Mouse (Mus musculus) kidney, adult 2 months (tissue): ENCODE measurements around the gene Kcnip2. TPM values are rescaled to one million over a fixed set of nuclear protein-coding genes. Genes with fewer than 3 reads are reported as not detected.
"Not testable (repeated sequence)": the region's sequence is repeated elsewhere in the genome, so short reads cannot be mapped to it uniquely, and the experiment has no call there.

Experiments
- DNase-seq: peaks from one replicate; pipeline ENCODE4 v3.0.0; 2021
- H3K27ac ChIP-seq: fragments of 200-500 bp; 2 replicates; pipeline ENCODE4 v1.5.1; 2012; ENCODE audit warnings: low read depth, low read length, control low read depth, inconsistent platforms; ENCODE audit not compliant: insufficient read depth
- H3K27me3 ChIP-seq: fragments of 200-500 bp; replicated peaks from 2 replicates; pipeline ENCODE4 v1.6.1; 2012; ENCODE audit warnings: mild to moderate bottlenecking, moderate library complexity, low read length, inconsistent platforms; ENCODE audit not compliant: control insufficient read depth, insufficient read depth
- H3K36me3 ChIP-seq: fragments of 200-500 bp; 2 replicates; pipeline ENCODE4 v1.6.1; 2012; ENCODE audit warnings: mild to moderate bottlenecking, moderate library complexity, low read length, inconsistent platforms; ENCODE audit not compliant: control insufficient read depth, insufficient read depth
- H3K4me1 ChIP-seq: fragments of 200-500 bp; 2 replicates; pipeline ENCODE4 v1.6.1; 2011; ENCODE audit warnings: low read length; ENCODE audit not compliant: control insufficient read depth, insufficient read depth
- H3K4me3 ChIP-seq: fragments of 200-500 bp; 2 replicates; pipeline ENCODE4 v1.5.1; 2011; ENCODE audit warnings: mild to moderate bottlenecking, low read depth, low read length, control low read depth; ENCODE audit not compliant: insufficient read depth
- CTCF ChIP-seq: fragments of 200-500 bp; conservative IDR thresholded peaks from 2 replicates; pipeline ENCODE4 v1.5.1; 2011; ENCODE audit warnings: low read depth, mild to moderate bottlenecking, control low read depth, low read length, moderate library complexity, mixed read lengths; ENCODE audit not compliant: insufficient read depth, insufficient read length
- POLR2A ChIP-seq: fragments of 200-500 bp; IDR thresholded peaks from one replicate; pipeline ENCODE4 v1.6.1; 2011; ENCODE audit warnings: low read depth, low read length, control low read depth
- WGBS: fragments of 180-500 bp; shearing (Covaris S2); methylation state at CpG from one replicate; pipeline ENCODE4 v1.1.7; 2018; 5-methylcytosine and 5-hydroxymethylcytosine counted together
- polyA plus RNA-seq: library from polyadenylated mRNA; depleted of rRNA; stranded (reverse); fragments of >200 nt; gene quantifications from 2 replicates; pipeline ENCODE4 v1.2.3, GENCODE M21; 2012

The Kcnip2 gene
- polyA plus RNA-seq, 1 experiment, result 9.2 TPM

DNA sequence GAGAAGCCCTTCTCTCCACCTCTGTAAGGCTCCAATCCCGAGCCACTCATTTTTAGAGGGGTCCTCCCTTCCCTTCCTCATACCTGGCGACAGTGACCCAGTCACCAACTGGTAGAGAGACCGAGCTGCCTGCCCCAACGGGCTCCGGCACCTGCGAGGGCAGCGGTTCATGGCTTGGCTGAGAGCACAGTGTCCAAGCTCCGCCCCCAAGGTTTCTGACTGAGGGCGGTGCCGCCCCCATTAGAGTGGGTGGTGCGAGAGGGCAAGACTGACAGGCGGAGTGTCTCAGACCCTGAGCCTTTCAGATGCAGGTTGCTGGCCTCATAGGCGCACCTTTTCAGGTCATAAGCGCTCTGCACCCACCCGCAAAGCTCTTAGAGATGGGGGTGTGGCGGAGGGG is 3.7 kb downstream of the Kcnip2 start:
- Histone ChIP-seq H3K27ac (no peak overlapping the region), H3K4me3 (peak overlapping the region; percentile 12; the same call in 1 of the 2 replicates), H3K36me3 (no peaks in the 10 kb centered on the region), H3K27me3 (no peaks in the 10 kb centered on the region), H3K4me1 (peaks cover 8% of the 10 kb centered on the region; the same call in 1 of the 2 replicates)
- TF ChIP-seq POLR2A (no peak), CTCF (no peak)
- 5% methylated on average over 16 of the region's 16 CpGs for WGBS
- DNase-seq, result peak; percentile 77

DNA sequence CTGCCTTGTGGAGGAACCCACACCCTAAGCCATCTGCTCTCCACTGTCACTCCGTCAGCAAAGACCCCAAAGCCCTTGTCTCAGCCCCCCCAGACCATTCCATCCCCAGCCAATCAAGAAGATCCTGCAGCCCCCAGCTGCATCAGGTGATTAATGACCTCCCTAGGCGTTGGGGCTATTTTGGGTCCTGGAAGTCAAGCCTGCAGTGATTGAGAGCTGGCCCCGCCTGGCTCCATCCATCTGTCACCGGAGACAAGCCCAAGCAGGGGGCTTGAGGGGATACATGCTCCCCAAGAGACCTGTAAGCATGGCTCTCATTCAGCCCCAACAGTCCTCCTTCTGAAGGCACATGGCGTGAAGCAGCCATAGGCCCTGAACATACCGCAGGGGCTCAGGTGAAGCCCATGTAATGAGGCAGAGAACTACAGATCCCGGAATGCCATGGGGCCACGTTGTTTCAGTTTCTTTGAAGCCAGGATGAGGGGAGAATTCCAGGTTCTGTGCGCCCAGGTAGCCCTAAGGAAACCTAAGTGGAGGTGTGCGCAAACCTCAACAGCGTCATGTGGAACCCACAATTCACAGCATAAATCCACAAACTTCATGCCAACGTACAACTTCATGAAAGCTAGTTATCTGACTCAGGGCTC is 4.7 kb downstream of the Kcnip2 start:
- Histone ChIP-seq H3K27me3 (no peaks in the 10 kb centered on the region), H3K4me1 (peaks cover under 1% of the 10 kb centered on the region; the same call in 1 of the 2 replicates), H3K4me3 (no peak overlapping the region), H3K36me3 (no peaks in the 10 kb centered on the region), H3K27ac (no peak overlapping the region)
- WGBS, result 78% methylated on average over 12 of the region's 12 CpGs
- TF ChIP-seq POLR2A, result no peak
- no peak for TF ChIP-seq CTCF
- no peak for DNase-seq

DNA sequence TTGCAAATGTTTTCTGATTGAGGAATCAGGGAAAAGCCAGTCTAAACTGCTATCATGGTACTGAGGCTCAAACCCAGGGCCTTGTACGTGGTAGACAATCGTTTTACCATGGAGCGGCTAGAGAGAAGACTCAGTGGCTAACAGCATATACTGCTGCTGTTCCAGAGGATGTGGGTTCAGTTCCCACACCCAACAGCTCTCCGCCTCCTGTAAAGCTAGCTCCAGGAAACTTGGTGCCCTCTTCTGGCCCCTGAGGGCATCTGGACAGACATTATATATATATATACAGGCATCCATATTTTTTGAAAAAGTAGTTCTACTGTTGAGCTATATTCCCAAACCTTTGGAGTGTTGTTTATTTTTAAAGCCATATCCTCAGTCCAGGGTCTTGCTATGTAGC is 8.1 kb downstream of the Kcnip2 start:
- H3K36me3 ChIP-seq, result no peaks in the 10 kb centered on the region
- H3K4me3 ChIP-seq, result no peak overlapping the region
- H3K27ac ChIP-seq, result no peak overlapping the region
- no peaks in the 10 kb centered on the region for H3K27me3 ChIP-seq
- no peaks in the 10 kb centered on the region for H3K4me1 ChIP-seq
- no peak for TF ChIP-seq CTCF
- TF ChIP-seq POLR2A, result no peak
- 90% methylated on average over 4 of the region's 4 CpGs for WGBS
- no peak for DNase-seq

DNA sequence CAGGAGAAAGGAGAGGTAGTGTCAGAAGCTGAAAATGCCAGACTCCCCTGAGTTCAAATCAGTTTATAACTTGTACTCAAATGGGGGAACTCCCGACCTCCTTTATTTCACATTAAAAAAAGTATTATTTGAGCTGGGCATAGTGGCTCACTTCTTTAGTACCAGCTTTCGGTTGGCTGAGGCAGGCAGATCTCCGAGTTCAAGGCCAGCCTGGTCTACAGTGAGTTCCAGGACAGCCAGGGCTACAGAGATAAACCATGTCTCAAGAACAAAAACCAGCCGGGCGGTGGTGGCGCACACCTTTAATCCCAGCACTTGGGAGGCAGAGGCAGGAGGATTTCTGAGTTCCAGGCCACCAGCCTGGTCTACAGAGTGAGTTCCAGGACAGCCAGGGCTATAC is 10.0 kb downstream of the Kcnip2 start:
- not testable (repeated sequence) for H3K27ac ChIP-seq, H3K36me3 ChIP-seq, H3K4me3 ChIP-seq, DNase-seq, H3K27me3 ChIP-seq, H3K4me1 ChIP-seq
- WGBS, result 97% methylated on average over 6 of the region's 6 CpGs

DNA sequence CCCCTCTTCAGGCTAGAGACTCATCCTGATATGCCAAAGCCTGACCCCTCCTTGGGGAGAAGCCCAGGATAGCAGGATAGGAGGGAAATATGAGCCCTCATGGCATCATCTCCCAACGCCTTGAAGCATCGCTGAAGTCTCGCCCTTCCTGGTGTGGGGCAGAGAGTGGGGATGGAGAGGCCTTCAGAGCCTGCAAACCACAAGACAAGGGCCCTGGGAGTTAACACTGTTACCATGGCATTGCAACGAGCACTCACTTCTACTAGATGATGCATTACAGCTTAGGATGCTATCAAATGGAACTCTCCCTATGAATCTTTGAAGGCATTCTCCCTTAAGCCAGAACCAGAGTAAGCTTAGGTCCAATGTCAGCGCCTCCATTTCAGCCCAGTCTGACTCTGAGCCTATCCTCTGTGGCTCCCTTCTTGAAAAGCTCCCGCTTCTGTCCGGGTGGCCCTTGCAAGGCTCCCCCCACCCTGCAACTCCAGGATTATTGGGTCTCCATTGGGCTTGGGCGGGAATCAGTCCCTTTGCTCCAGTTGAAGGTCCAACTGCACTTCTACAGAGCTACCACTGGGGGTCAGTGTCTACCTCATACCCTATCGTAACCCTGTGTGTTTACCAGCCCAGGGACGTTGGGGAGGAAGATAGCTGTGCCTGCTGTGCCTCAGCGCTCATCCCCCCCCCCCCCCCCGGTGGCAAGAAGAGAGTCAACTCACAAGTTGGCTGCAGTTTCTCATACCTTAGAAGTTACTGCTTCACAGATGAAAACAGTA is 11.1 kb downstream of the Kcnip2 start:
- Histone ChIP-seq H3K27me3 (no peaks in the 10 kb centered on the region), H3K4me1 (no peaks in the 10 kb centered on the region), H3K27ac (no peak overlapping the region), H3K4me3 (no peak overlapping the region), H3K36me3 (no peaks in the 10 kb centered on the region)
- 24% methylated on average over 12 of the region's 12 CpGs for WGBS
- TF ChIP-seq CTCF (peak; percentile 89), POLR2A (no peak)
- peak; percentile 38 for DNase-seq

DNA sequence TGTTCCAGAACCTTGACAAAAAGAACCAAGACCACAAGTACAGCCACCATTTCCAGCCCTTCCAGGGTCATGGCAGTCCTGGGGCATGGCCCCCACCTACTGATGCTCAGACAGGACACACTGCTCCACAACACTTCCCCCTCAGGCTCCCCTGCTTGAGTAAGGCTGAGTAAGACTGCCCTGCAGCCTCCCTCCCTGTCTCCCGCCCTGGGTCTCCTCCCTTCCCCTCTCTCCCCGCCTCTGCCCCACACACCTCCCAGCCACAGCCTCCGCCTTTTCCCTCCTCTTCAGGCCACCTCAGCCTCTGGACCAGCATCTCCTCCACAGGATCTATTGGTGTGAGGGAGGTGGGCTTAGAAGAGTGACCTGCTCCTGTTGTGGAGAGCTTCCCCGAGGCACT is 12.5 kb downstream of the Kcnip2 start:
- TF ChIP-seq CTCF (no peak), POLR2A (no peak)
- no peaks in the 10 kb centered on the region for H3K36me3 ChIP-seq
- H3K27me3 ChIP-seq, result no peaks in the 10 kb centered on the region
- WGBS, result 40% methylated on average over 4 of the region's 4 CpGs
- no peak for DNase-seq
- H3K4me3 ChIP-seq, result no peak overlapping the region
- H3K4me1 ChIP-seq, result no peaks in the 10 kb centered on the region
- no peak overlapping the region for H3K27ac ChIP-seq

DNA sequence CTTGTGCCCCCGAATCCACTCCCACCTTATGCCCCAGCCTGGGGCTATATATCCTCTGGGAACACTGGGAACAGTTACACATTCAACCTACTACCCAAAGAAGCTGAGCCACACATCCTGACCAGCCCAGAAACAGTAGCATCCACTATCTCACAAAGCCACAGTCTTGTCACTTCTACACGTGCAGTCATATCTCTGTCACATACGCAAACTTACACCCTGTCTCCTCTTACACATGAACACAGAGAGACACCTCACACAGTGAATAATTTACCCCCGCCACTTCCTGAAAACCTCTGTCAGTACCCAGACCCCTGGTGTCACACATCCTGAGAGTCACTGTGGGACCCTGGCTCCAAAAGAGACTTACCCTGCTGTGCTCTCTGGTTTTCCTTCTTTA is 13.2 kb downstream of the Kcnip2 start:
- Histone ChIP-seq H3K4me3 (no peak overlapping the region), H3K27ac (no peak overlapping the region), H3K4me1 (no peaks in the 10 kb centered on the region), H3K27me3 (no peaks in the 10 kb centered on the region), H3K36me3 (no peaks in the 10 kb centered on the region)
- TF ChIP-seq CTCF (no peak), POLR2A (no peak)
- DNase-seq, result no peak
- WGBS, result 78% methylated on average over 4 of the region's 4 CpGs

DNA sequence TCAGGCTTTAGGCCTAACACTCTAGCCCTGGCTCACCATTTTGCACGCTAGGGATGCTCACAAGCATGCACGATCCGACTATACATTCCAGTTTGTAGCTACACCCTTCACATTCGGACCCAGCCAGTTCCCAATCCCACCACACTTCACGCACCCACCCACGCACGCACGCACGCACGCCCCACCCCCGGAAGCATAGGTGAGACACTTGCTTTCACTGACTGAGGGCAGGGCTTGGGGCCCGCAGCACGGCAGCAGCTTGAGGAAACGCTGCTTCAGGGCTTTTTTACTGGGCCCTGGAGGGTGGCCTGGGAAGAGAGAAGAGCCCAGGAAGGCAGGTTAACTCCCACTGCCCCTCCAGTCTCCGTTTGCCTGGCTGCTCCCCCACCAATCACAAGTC is 19.0 kb downstream of the Kcnip2 start:
- Histone ChIP-seq H3K4me3 (no peak overlapping the region), H3K27me3 (no peaks in the 10 kb centered on the region), H3K36me3 (no peaks in the 10 kb centered on the region), H3K4me1 (no peaks in the 10 kb centered on the region), H3K27ac (no peak overlapping the region)
- TF ChIP-seq CTCF (no peak), POLR2A (no peak)
- no peak for DNase-seq
- WGBS, result 71% methylated on average over 15 of the region's 15 CpGs
